Mouse (Mus musculus) liver, embryonic 13.5 days (tissue): ENCODE data around the gene Arhgap40. TPM values are rescaled to one million over a fixed set of nuclear protein-coding genes. Genes with fewer than 3 reads are reported as not detected.
A peak's percentile ranks its signal among the peaks of the same experiment; 100 is the strongest.

ENCODE experiments used
- ATAC-seq: fragments of 200-750 bp; cut with Nextera tagmentation; 2 replicates; pipeline ENCODE4 v1.8.0; 2017; ENCODE audit warnings: low read depth, mild to moderate bottlenecking, moderate number of reproducible peaks, moderate library complexity
- DNase-seq: peaks from one replicate; pipeline ENCODE4 v3.0.0; 2022
- H3K27ac ChIP-seq: fragments of 300-500 bp; sonication (generic); 2 replicates; pipeline ENCODE4 v1.5.1; 2015; ENCODE audit warnings: moderate library complexity, mild to moderate bottlenecking, inconsistent platforms
- H3K27me3 ChIP-seq: fragments of 300-500 bp; sonication (generic); 2 replicates; pipeline ENCODE4 v1.6.1; 2015; ENCODE audit warnings: mild to moderate bottlenecking, inconsistent platforms
- H3K36me3 ChIP-seq: fragments of 300-500 bp; sonication (generic); 2 replicates; pipeline ENCODE4 v1.6.1; 2015; ENCODE audit warnings: mild to moderate bottlenecking, inconsistent platforms
- H3K4me1 ChIP-seq: fragments of 300-500 bp; sonication (generic); replicated peaks from 2 replicates; pipeline ENCODE4 v1.6.1; 2015; ENCODE audit warnings: inconsistent platforms
- H3K4me2 ChIP-seq: fragments of 300-500 bp; sonication (generic); 2 replicates; pipeline ENCODE4 v1.6.1; 2015; ENCODE audit warnings: inconsistent platforms, mild to moderate bottlenecking, moderate library complexity
- H3K4me3 ChIP-seq: fragments of 300-500 bp; sonication (generic); replicated peaks from 2 replicates; pipeline ENCODE4 v1.5.1; 2015; ENCODE audit warnings: mild to moderate bottlenecking, inconsistent platforms
- H3K9ac ChIP-seq: fragments of 300-500 bp; sonication (generic); 2 replicates; pipeline ENCODE4 v1.6.1; 2015; ENCODE audit warnings: mild to moderate bottlenecking, inconsistent platforms
- H3K9me3 ChIP-seq: fragments of 300-500 bp; sonication (generic); replicated peaks from 2 replicates; pipeline ENCODE4 v1.6.1; 2016; ENCODE audit warnings: inconsistent platforms
- WGBS: fragments of 180-500 bp; shearing (Covaris S2); methylation state at CpG from one replicate; pipeline ENCODE4 v1.1.7; 2015; ENCODE audit not compliant: insufficient replicate concordance; 5-methylcytosine and 5-hydroxymethylcytosine counted together
- polyA plus RNA-seq: library from polyadenylated mRNA; unstranded; fragments of >200 nt; fragmentation: Nextera tagmentation; extraction: Ambion mirVana; gene quantifications from 2 replicates; pipeline ENCODE4 v1.2.1, GENCODE M21; 2015

Arhgap40 gene
- not detected in 2 replicates for polyA plus RNA-seq

DNA sequence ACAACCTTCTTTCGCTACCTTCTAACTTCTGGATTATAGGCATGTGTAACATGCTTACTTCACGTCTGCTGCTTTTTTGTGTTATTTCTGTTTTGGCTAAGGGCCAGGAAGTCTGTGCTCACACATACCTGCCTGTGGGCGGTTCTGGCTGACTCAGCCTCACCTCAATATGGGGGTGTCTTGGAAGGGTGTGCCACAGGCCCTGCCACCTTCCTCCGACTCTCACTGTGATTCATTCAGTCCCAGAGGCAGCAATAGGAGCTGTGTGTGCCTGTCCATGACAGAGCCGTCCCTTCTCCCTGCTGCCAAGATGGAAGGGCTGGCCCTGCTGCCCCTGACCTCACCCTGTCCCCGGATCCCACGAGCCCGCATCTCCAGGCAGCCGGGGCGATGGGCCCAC lies at the start of gene Arhgap40:
Gene Arhgap40 (plus strand): TSS at position 269 of the 400 bp plus-strand sequence.
- Histone ChIP-seq H3K4me2 (no peak within 1 kb of the TSS), H3K27ac (no peak within 1 kb of the TSS), H3K4me1 (no peaks in the 10 kb centered on the region), H3K36me3 (no peaks in the 10 kb centered on the region), H3K27me3 (no peaks in the 10 kb centered on the region), H3K4me3 (no peak within 1 kb of the TSS), H3K9me3 (no peaks in the 10 kb centered on the region), H3K9ac (no peak within 1 kb of the TSS)
- WGBS = 73% methylated on average over 10 of the region's 10 CpGs
- DNase-seq (no peak), ATAC-seq (no peak)

DNA sequence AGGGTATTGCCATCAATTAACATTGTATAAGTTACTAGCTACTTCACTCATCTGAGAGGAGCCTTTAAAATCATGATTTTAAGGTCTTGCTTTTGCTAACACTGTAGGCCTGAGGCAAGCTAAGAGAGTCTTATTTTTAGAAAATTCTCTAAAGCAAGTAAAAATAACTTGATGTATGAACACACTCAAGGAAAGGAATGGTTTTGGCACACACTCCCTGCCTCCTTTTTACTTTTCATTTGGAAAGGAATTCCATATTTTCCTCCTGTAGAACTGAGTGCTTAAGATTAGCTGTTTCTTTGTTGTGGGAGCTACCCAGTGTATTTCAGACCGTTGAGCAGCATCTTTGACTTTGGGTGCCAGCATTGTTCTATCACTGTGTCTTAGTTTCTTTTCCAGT lies 38.4 kb upstream of the Arhgap40 start:
- no peak overlapping the region for H3K27ac ChIP-seq
- H3K27me3 ChIP-seq = no peaks in the 10 kb centered on the region
- no peak for ATAC-seq
- no peak for DNase-seq
- H3K9ac ChIP-seq = no peak overlapping the region
- no peaks in the 10 kb centered on the region for H3K9me3 ChIP-seq
- no peaks in the 10 kb centered on the region for H3K4me1 ChIP-seq
- no peak overlapping the region for H3K4me2 ChIP-seq
- H3K4me3 ChIP-seq = no peak overlapping the region
- 89% methylated on average over 1 of the region's 1 CpGs for WGBS
- H3K36me3 ChIP-seq = peaks cover 44% of the 10 kb centered on the region

DNA sequence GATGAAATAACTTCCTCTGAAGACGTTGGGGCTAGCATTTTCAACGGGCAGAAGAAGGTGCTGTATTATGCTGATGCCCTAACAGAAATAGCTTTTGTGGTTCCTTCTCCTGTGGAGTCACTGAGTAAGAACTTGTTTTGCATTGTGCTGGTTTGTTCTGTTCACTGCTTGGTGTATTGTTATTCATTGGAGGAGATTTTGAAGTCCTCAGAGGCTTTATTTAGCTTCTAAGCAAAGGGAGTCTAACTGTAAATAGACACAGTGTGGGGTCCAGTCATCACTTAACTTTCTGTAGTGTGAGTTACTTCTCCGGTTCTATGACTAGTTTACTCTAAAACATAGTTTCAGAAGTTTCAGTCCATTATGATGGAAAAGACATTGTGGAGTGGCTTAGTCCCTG lies 35.0 kb upstream of the Arhgap40 start:
- H3K4me1 ChIP-seq = no peaks in the 10 kb centered on the region
- H3K9me3 ChIP-seq = no peaks in the 10 kb centered on the region
- H3K9ac ChIP-seq = no peak overlapping the region
- WGBS = 62% methylated on average over 3 of the region's 3 CpGs
- H3K4me3 ChIP-seq = no peak overlapping the region
- H3K36me3 ChIP-seq = peaks cover 55% of the 10 kb centered on the region
- DNase-seq (no peak), ATAC-seq (no peak)
- H3K27ac ChIP-seq = no peak overlapping the region
- H3K4me2 ChIP-seq = no peak overlapping the region
- no peaks in the 10 kb centered on the region for H3K27me3 ChIP-seq

DNA sequence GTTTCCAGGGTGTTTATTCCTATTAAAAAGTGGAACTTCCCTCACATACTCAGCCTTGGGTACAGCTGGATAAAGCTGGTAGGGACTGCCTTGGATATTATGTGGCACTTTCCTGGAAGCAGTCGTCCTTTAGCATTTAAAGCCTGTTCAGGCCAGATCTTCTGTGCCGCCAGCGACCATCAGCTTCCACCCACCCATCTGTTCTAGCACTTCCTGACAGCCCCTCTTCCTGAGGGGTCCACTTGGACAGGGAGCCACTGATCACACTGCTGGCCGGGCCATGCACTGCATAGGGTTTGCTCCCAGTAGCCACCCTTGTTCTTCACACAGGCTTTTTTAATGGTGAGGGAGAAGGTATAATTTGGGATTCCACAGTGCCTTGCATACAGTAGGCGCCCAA lies 14.1 kb upstream of the Arhgap40 start:
- ATAC-seq (no peak), DNase-seq (no peak)
- Histone ChIP-seq H3K36me3 (peaks cover 34% of the 10 kb centered on the region), H3K9me3 (no peaks in the 10 kb centered on the region), H3K9ac (no peak overlapping the region), H3K27ac (no peak overlapping the region), H3K27me3 (no peaks in the 10 kb centered on the region), H3K4me1 (no peaks in the 10 kb centered on the region), H3K4me2 (no peak overlapping the region), H3K4me3 (no peak overlapping the region)
- WGBS = 72% methylated on average over 5 of the region's 5 CpGs

DNA sequence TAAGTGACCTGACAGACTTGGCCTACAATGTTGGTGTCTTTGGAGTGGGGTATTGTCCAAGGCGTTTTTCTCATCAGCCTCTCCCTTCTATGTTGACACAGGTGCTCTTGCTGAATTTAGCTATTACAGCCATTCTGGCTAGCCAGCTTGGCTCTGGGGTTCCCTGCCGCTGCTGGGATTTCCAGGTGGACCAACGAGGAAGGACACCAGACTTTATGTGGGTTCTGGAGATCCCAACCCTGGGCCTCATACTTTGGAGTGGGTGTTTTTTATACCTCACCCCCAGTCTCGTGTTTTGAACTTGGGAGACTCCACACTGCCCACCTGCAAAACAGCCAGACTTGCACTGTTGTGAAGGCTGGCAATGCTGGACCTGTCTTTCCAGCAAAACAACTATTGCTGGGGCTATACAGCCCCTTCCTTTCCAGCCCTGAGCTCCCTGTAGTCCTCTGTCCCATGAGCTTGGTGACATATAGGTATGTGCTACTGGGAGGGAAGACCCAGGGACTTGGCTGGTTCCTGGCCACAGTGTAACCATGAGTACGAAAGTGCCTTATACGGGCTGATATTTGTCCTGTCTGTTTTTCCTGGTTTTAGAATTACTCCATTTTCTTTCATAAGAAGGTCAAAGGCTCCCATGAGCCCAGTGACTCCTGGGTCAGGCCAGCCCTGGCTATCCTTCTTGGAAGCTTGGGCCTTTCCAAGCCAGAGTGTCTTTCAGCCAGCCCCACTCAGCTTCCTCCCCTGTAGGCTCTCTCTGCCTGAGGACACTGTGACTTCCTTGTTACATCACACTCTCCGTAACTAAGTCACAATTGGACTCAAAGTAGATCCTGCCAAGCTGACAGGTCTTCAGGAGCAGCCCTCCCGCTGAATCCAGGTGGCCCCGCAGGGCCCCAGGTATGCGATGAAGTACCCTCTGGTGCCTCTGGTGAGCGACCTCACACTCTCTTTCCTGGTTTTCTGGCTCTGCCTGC lies 10.5 kb upstream of the Arhgap40 start, which contains the start of gene Adig:
Gene Adig (plus strand): TSS at position 777 of the 977 bp plus-strand sequence.
- DNase-seq (no peak), ATAC-seq (no peak)
- no peak within 1 kb of the TSS for H3K4me2 ChIP-seq
- no peak within 1 kb of the TSS for H3K9ac ChIP-seq
- no peaks in the 10 kb centered on the region for H3K4me1 ChIP-seq
- H3K27me3 ChIP-seq = no peaks in the 10 kb centered on the region
- peaks cover 5% of the 10 kb centered on the region for H3K36me3 ChIP-seq
- no peaks in the 10 kb centered on the region for H3K9me3 ChIP-seq
- WGBS = 62% methylated on average over 11 of the region's 11 CpGs
- no peak within 1 kb of the TSS for H3K4me3 ChIP-seq
- no peak within 1 kb of the TSS for H3K27ac ChIP-seq

DNA sequence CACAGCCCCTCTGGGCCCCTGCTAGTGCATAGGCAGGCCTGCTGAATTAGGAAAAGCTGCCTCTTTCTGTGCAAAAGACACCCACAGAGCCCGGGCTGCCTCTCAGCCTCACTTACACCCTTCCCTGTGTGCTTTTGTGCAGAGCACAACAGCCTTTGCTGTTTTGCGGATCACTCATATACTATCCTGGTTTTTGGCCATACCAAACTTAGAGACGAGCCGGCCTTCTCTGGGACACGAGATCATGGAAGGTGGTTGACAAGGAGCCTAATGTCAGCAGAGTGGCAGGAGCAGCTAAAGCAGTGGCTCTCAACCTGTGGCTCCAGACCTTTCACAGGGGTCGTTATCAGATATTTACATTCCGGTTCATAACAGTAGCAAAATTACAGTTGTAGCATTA lies 9.4 kb upstream of the Arhgap40 start:
- H3K4me3 ChIP-seq = no peak overlapping the region
- H3K36me3 ChIP-seq = no peaks in the 10 kb centered on the region
- no peaks in the 10 kb centered on the region for H3K9me3 ChIP-seq
- H3K4me1 ChIP-seq = no peaks in the 10 kb centered on the region
- no peak overlapping the region for H3K27ac ChIP-seq
- ATAC-seq (no peak), DNase-seq (no peak)
- H3K27me3 ChIP-seq = no peaks in the 10 kb centered on the region
- no peak overlapping the region for H3K9ac ChIP-seq
- H3K4me2 ChIP-seq = no peak overlapping the region
- WGBS = 76% methylated on average over 7 of the region's 7 CpGs

DNA sequence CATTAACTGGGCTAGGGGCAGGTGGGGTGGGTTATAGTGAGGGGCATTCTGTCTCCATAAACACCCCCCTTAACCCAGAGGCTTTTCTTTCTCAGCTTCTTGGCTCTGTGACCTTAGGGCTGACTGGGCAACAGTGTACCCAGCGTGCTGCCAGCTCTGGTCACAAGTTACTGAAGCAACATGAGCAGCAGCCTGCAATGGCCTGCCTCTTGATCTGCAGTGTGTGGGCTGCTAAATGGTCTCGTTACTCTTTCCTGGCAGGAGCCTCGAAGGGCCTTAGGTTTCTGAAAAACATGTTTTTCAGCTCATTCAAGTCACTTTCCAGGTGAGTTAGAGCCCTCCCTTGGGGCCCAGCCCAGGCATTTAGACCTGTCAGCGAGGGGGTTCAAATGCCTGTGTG lies 8.9 kb upstream of the Arhgap40 start:
- ATAC-seq (no peak), DNase-seq (no peak)
- H3K27me3 ChIP-seq = no peaks in the 10 kb centered on the region
- H3K4me3 ChIP-seq = no peak overlapping the region
- H3K4me1 ChIP-seq = no peaks in the 10 kb centered on the region
- no peaks in the 10 kb centered on the region for H3K36me3 ChIP-seq
- H3K9ac ChIP-seq = no peak overlapping the region
- 63% methylated on average over 4 of the region's 4 CpGs for WGBS
- H3K9me3 ChIP-seq = no peaks in the 10 kb centered on the region
- H3K27ac ChIP-seq = no peak overlapping the region
- no peak overlapping the region for H3K4me2 ChIP-seq

DNA sequence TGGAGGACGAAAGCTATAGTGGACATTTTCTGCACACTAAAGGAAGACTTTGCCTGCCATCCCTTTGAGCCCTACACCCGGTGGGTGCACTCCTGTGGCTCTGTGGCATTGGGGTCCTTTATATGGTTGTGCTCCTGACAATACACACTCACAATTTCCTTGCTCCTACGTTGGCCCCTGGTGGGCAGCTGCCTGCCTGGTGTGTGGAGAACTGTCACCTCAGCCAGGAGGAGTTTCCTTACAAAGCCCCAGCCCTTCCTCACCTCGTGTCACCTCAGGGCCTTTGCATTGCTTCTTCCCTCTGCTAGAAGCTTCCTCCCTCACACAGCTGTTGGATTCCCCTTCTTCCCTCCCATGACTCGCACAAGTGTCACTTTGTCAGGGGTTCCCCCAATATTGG lies 6.1 kb upstream of the Arhgap40 start:
- ATAC-seq (no peak), DNase-seq (no peak)
- no peaks in the 10 kb centered on the region for H3K27me3 ChIP-seq
- H3K9ac ChIP-seq = no peak overlapping the region
- no peak overlapping the region for H3K27ac ChIP-seq
- H3K9me3 ChIP-seq = no peaks in the 10 kb centered on the region
- no peak overlapping the region for H3K4me3 ChIP-seq
- H3K4me2 ChIP-seq = no peak overlapping the region
- WGBS = 37% methylated on average over 5 of the region's 5 CpGs
- H3K36me3 ChIP-seq = no peaks in the 10 kb centered on the region
- no peaks in the 10 kb centered on the region for H3K4me1 ChIP-seq

DNA sequence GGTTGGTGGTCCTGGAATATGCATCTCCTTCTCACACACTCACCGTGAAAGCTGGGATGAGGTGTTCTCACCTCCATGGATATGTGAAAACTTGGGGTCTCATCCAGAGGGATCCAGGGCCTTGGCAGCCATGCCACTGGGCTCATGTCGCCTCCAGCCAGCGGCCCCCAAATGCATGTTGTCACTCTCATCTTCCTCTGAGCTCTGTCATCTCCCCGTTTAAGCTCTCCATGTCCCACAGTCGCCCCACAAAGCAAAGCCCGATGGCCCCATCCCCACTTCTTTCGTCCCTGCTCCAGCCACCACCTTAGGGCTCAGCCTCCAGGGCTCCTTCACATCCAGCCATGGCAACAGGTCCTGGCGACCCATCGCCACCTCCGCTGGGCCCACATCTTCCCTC lies 5.5 kb upstream of the Arhgap40 start:
- Histone ChIP-seq H3K9me3 (no peaks in the 10 kb centered on the region), H3K36me3 (no peaks in the 10 kb centered on the region), H3K4me2 (no peak overlapping the region), H3K27ac (no peak overlapping the region), H3K9ac (no peak overlapping the region), H3K4me1 (no peaks in the 10 kb centered on the region), H3K4me3 (no peak overlapping the region), H3K27me3 (no peaks in the 10 kb centered on the region)
- 74% methylated on average over 10 of the region's 10 CpGs for WGBS
- no peak for ATAC-seq
- DNase-seq = no peak

DNA sequence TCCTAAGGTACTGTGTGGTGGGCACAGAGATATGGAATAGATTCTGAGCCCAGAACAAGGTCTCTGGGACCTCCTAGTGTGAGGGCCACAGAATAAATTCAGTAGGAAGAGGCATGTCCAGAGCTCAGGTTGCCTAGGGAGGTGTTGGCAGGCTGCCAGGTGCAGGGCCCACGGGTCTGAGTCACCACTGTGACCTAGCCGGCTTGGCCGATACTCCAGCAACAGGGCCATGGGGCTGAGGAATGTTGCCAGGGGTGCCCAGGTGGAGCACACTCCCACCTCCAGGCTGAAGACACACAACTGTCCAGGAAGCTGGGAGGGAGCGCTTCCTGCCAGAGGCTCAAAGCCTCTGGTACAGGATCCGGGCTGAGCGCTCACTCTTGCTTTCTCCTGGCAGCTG lies 1.9 kb upstream of the Arhgap40 start:
- no peaks in the 10 kb centered on the region for H3K36me3 ChIP-seq
- ATAC-seq (0 out of 2 replicates have a peak, but pooled peaks have one; percentile 26), DNase-seq (no peak)
- H3K27me3 ChIP-seq = no peaks in the 10 kb centered on the region
- WGBS = 74% methylated on average over 6 of the region's 6 CpGs
- no peaks in the 10 kb centered on the region for H3K9me3 ChIP-seq
- no peak overlapping the region for H3K27ac ChIP-seq
- no peak overlapping the region for H3K9ac ChIP-seq
- no peak overlapping the region for H3K4me3 ChIP-seq
- H3K4me1 ChIP-seq = no peaks in the 10 kb centered on the region
- H3K4me2 ChIP-seq = no peak overlapping the region

DNA sequence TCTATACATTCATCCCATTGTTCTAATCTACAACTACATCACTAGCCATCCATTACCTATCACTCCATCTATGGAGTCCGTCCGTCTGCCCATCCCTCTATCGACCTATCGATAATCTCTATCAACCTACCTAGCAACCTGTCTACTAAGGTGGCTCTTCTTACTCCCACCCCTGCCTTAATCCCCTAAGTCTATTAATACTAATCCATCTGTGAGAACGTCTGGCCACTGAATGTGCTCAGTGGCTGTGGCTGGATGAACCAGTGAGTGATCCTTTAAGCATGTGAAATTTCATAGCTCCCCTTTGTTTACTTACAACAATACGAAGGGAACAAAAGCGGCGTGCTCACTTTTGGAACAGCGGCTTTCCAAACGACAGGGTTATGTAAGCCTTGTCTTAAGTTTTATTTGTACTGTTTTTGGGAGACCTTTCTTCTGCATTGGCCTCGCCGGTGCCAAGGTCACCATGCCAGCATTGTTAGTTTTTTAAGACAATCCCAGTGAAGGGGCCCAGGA lies 1.3 kb downstream of the Arhgap40 start:
- H3K9ac ChIP-seq = no peak overlapping the region
- no peak for ATAC-seq
- H3K9me3 ChIP-seq = no peaks in the 10 kb centered on the region
- H3K4me3 ChIP-seq = no peak overlapping the region
- H3K27me3 ChIP-seq = no peaks in the 10 kb centered on the region
- no peaks in the 10 kb centered on the region for H3K36me3 ChIP-seq
- H3K4me2 ChIP-seq = no peak overlapping the region
- no peak for DNase-seq
- H3K4me1 ChIP-seq = no peaks in the 10 kb centered on the region
- no peak overlapping the region for H3K27ac ChIP-seq
- 70% methylated on average over 12 of the region's 12 CpGs for WGBS

DNA sequence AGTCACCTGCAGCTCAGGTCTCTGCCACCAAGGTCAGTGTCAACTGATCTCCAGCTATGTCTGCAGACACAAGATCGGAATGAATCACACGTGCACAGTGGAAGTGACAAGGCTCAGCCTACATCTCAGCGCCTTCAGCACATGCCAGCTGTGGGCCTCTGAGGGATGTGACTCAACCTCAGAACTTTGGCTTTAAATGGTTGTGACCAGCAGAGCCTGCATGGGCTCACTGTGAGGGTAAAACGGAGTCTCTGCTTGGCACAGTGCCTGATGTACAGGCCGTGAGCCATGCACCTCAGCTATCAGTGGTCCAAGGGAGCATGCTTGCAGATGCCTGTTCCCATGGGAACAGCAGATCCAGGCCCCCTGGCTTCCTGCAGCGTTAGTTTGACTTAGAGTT lies 6.0 kb downstream of the Arhgap40 start:
- H3K36me3 ChIP-seq = no peaks in the 10 kb centered on the region

More for the DNA sequence above, 6.0 kb downstream of the Arhgap40 start:
- DNase-seq (no peak), ATAC-seq (no peak)
- H3K9ac ChIP-seq = no peak overlapping the region
- H3K27ac ChIP-seq = no peak overlapping the region
- H3K4me2 ChIP-seq = no peak overlapping the region
- no peak overlapping the region for H3K4me3 ChIP-seq
- no peaks in the 10 kb centered on the region for H3K4me1 ChIP-seq
- WGBS = 59% methylated on average over 6 of the region's 6 CpGs
- H3K9me3 ChIP-seq = no peaks in the 10 kb centered on the region
- no peaks in the 10 kb centered on the region for H3K27me3 ChIP-seq
